Mouse (Mus musculus): ENCODE results near the gene Nemp1. TPM values are rescaled to one million over a fixed set of nuclear protein-coding genes. Genes with fewer than 3 reads are reported as not detected.

The Nemp1 gene
- polyA plus RNA-seq, 1 experiment = not detected

DNA sequence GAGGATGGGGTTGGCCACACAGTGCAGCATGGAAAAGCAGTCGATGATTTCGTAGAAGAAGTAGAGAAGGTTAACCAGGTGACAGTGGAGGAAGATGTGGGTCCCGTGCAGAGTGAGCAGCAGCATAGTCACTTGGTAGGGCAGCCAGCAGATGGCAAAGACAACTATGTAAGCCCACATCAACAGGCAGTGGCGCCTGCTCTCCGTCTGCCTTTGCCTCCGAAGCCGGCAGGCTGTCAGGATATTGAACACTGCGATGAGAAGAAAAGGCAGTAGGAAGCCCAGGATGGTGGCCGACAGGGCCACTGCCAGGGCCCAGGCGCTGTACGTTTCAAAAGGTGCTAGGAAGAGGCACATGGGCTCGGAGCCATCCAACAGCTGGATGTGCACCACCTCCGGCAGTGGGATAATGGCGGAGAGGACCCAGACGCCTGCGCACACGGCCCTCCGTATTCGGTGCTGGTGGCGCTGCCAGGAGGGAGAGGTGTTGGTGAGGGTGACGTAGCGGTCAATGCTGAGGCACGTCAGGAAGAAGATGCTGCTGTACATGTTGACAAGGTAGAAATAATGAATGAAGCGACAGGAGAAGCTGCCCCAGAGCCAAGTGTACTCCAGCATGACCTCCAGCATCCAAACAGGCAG, 83.6 kb downstream of the Nemp1 start:
- H3K4me3 ChIP-seq (ENCODE audit: insufficient read depth, low read depth, low read length) = peak overlapping the region; percentile 27
- no peak for TF ChIP-seq POLR2A (IDR thresholded peaks at IDR 0.05; ENCODE audit: insufficient read depth, low read depth, low read length)
- no peak for TF ChIP-seq CTCF (IDR thresholded peaks at IDR 0.05; ENCODE audit: insufficient read depth, low read depth, low read length)
- H3K4me1 ChIP-seq (ENCODE audit: control insufficient read depth, insufficient read depth, low read length) = peaks cover 12% of the 10 kb centered on the region
- WGBS = 63% methylated on average over 24 of the region's 24 CpGs
- no peak overlapping the region for H3K27ac ChIP-seq (ENCODE audit: insufficient read depth, low read depth, low read length)

Other genes starting within 250 kb of the Nemp1 start
- not detected in 2 replicates for gene Stac3, start 165.2 kb upstream of the Nemp1 start, polyA plus RNA-seq (2012; ENCODE audit: insufficient read depth, insufficient read length, low replicate concordance, missing spikeins)
- not detected in 2 replicates for gene Ndufa4l2, start 151.9 kb upstream of the Nemp1 start, polyA plus RNA-seq (2012; ENCODE audit: insufficient read depth, insufficient read length, low replicate concordance, missing spikeins)
- gene Shmt2, start 144.5 kb upstream of the Nemp1 start, polyA plus RNA-seq (2012; ENCODE audit: insufficient read depth, insufficient read length, low replicate concordance, missing spikeins) = not detected in 2 replicates
- gene Nxph4, start 132.3 kb upstream of the Nemp1 start, polyA plus RNA-seq (2012; ENCODE audit: insufficient read depth, insufficient read length, low replicate concordance, missing spikeins) = not detected in 2 replicates
- gene Lrp1, start 45.8 kb upstream of the Nemp1 start, polyA plus RNA-seq (2012; ENCODE audit: insufficient read depth, insufficient read length, low replicate concordance, missing spikeins) = 404 and 471 TPM in 2 replicates
- not detected in 2 replicates for gene Stat6, start 23.9 kb upstream of the Nemp1 start, polyA plus RNA-seq (2012; ENCODE audit: insufficient read depth, insufficient read length, low replicate concordance, missing spikeins)
- gene Nab2, start 1.7 kb downstream of the Nemp1 start, polyA plus RNA-seq (2012; ENCODE audit: insufficient read depth, insufficient read length, low replicate concordance, missing spikeins) = not detected in 2 replicates
- not detected in 2 replicates for gene Myo1a, start 38.3 kb downstream of the Nemp1 start, polyA plus RNA-seq (2012; ENCODE audit: insufficient read depth, insufficient read length, low replicate concordance, missing spikeins)
- gene Tac2, start 57.6 kb downstream of the Nemp1 start, polyA plus RNA-seq (2012; ENCODE audit: insufficient read depth, insufficient read length, low replicate concordance, missing spikeins) = not detected in 2 replicates
- not detected in 2 replicates for gene Zbtb39, start 72.6 kb downstream of the Nemp1 start, polyA plus RNA-seq (2012; ENCODE audit: insufficient read depth, insufficient read length, low replicate concordance, missing spikeins)
- not detected in 2 replicates for gene Gpr182, start 84.8 kb downstream of the Nemp1 start, polyA plus RNA-seq (2012; ENCODE audit: insufficient read depth, insufficient read length, low replicate concordance, missing spikeins)
- gene Rdh1, start 92.8 kb downstream of the Nemp1 start, polyA plus RNA-seq (2012; ENCODE audit: insufficient read depth, insufficient read length, low replicate concordance, missing spikeins) = not detected in 2 replicates
- gene Rdh16f1, start 92.9 kb downstream of the Nemp1 start, polyA plus RNA-seq (2012; ENCODE audit: insufficient read depth, insufficient read length, low replicate concordance, missing spikeins) = not detected in 2 replicates
- gene Rdh9, start 109.5 kb downstream of the Nemp1 start, polyA plus RNA-seq (2012; ENCODE audit: insufficient read depth, insufficient read length, low replicate concordance, missing spikeins) = not detected in 2 replicates
- gene Rdh16, start 134.3 kb downstream of the Nemp1 start, polyA plus RNA-seq (2012; ENCODE audit: insufficient read depth, insufficient read length, low replicate concordance, missing spikeins) = not detected in 2 replicates
- gene Rdh19, start 183.0 kb downstream of the Nemp1 start, polyA plus RNA-seq (2012; ENCODE audit: insufficient read depth, insufficient read length, low replicate concordance, missing spikeins) = not detected in 2 replicates
- gene Rdh16f2, start 199.6 kb downstream of the Nemp1 start, polyA plus RNA-seq (2012; ENCODE audit: insufficient read depth, insufficient read length, low replicate concordance, missing spikeins) = not detected in 2 replicates
- not detected in 2 replicates for gene Rdh7, start 221.9 kb downstream of the Nemp1 start, polyA plus RNA-seq (2012; ENCODE audit: insufficient read depth, insufficient read length, low replicate concordance, missing spikeins)
- gene Sdr9c7, start 231.6 kb downstream of the Nemp1 start, polyA plus RNA-seq (2012; ENCODE audit: insufficient read depth, insufficient read length, low replicate concordance, missing spikeins) = not detected in 2 replicates

Measured in olfactory bulb, adult 2 months (tissue).